Mouse (Mus musculus) heart, postnatal 0 days (tissue): Measurements from ENCODE around the gene Wwc1. TPM values are rescaled to one million over a fixed set of nuclear protein-coding genes. Genes with fewer than 3 reads are reported as not detected.
A peak's percentile ranks its signal among the peaks of the same experiment; 100 is the strongest.

Source experiments
- ATAC-seq: fragments of 200-750 bp; cut with Nextera tagmentation; 2 replicates; pipeline ENCODE4 v1.8.0; 2017; ENCODE audit warnings: low read depth, moderate number of reproducible peaks, moderate library complexity; ENCODE audit not compliant: insufficient read depth
- DNase-seq: peaks from one replicate; pipeline ENCODE4 v3.0.0-alpha.2; 2016; ENCODE audit warnings: low spot score
- H3K27ac ChIP-seq: fragments of 300-500 bp; sonication (generic); 2 replicates; pipeline ENCODE4 v1.5.1; 2014; ENCODE audit warnings: low read depth, mild to moderate bottlenecking
- H3K27me3 ChIP-seq: fragments of 300-500 bp; sonication (generic); 2 replicates; pipeline ENCODE4 v1.6.1; 2014; ENCODE audit warnings: low read length, mixed read lengths; ENCODE audit not compliant: control insufficient read depth, insufficient read depth
- H3K36me3 ChIP-seq: fragments of 300-500 bp; sonication (generic); replicated peaks from 2 replicates; pipeline ENCODE4 v1.6.1; 2014; ENCODE audit warnings: low read length, mixed read lengths; ENCODE audit not compliant: control insufficient read depth, insufficient read depth
- H3K4me1 ChIP-seq: fragments of 300-500 bp; sonication (generic); 2 replicates; pipeline ENCODE4 v1.6.1; 2014; ENCODE audit warnings: antibody characterized with exemption; ENCODE audit not compliant: control insufficient read depth, insufficient read depth
- H3K4me2 ChIP-seq: fragments of 300-500 bp; sonication (generic); 2 replicates; pipeline ENCODE4 v1.6.1; 2014; ENCODE audit warnings: low read depth, mild to moderate bottlenecking, low read length, moderate library complexity
- H3K4me3 ChIP-seq: fragments of 300-500 bp; sonication (generic); 2 replicates; pipeline ENCODE4 v1.5.1; 2014; ENCODE audit warnings: low read depth, low read length
- H3K9ac ChIP-seq: fragments of 300-500 bp; sonication (generic); replicated peaks from 2 replicates; pipeline ENCODE4 v1.6.1; 2014; ENCODE audit warnings: low read depth, low read length, mixed read lengths
- H3K9me3 ChIP-seq: fragments of 300-500 bp; sonication (generic); replicated peaks from 2 replicates; pipeline ENCODE4 v1.6.1; 2016; ENCODE audit warnings: low read length; ENCODE audit not compliant: control insufficient read depth
- CTCF ChIP-seq: IDR thresholded peaks from 2 replicates; pipeline ENCODE4 v1.5.1; 2016; ENCODE audit warnings: antibody characterized with exemption, control low read depth, low read depth
- EP300 ChIP-seq: IDR thresholded peaks from 2 replicates; pipeline ENCODE4 v1.6.1; 2016; ENCODE audit warnings: antibody characterized with exemption, low read depth
- WGBS: fragments of 180-500 bp; shearing (Covaris S2); extraction: QIAGEN DNeasy Blood & Tissue Kit; methylation state at CpG from one replicate; pipeline ENCODE4 v1.1.7; 2014; 5-methylcytosine and 5-hydroxymethylcytosine counted together
- polyA plus RNA-seq: library from polyadenylated mRNA; unstranded; fragments of >200 nt; fragmentation: Nextera tagmentation; extraction: Ambion mirVana; gene quantifications from 2 replicates; pipeline ENCODE4 v1.2.1, GENCODE M21; 2015
- total RNA-seq: library from RNA; depleted of rRNA; stranded (reverse); fragments of >200 nt; gene quantifications from 2 replicates; pipeline ENCODE4 v1.2.3, GENCODE M21; 2014; ENCODE audit warnings: low replicate concordance

The Wwc1 gene
- total and polyA plus RNA-seq, 2 experiments from 2014 or later = 0.31 to 1.6 TPM

DNA sequence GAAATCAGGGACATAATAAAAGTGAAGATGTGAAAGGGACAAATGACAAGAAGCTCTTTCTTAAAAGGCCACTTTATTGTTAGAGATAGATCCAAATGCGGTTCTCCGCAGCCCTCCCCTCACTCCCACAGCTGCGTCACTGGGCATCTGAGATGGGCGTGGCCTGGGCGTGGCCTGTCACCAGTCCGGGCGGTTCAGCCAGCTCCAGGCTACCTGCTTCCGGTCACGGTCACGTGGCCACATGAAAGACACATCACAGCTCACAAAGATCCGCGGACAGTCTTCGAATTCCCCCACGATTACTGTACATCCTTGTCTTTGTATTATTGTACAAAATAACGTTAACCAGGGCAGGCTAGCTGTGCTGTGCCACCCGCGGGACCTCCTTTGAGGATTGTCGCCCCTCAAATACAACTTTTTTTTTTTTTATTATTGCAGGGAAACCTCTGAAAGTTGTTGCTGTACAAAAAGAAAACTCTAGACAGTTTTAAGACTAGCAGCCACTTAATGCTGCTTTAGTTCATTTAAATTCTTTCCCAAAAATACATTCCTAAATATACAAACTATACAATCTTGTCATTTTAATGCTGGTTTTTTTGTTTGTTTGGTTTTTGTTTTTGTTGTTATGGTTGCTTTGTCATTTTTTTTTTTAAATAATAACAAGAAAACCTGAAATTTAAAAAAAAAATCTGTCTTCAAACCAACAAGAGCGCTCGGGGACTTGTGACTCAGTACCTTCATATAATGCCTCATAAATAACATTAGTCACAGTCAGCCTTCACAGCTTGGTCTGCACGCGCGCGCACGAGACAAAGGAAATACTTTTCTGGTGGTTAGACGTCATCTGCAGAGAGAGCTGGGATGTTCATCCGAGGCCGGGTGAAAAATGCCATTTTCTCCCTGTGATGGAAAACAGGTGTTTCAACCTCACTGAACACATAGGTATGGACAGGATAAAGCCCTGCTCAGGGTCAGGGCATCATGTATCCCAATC is 141.7 kb downstream of the Wwc1 start:
- H3K9ac ChIP-seq = peak overlapping the region; percentile 16; the same call in 1 of the 2 replicates

DNA sequence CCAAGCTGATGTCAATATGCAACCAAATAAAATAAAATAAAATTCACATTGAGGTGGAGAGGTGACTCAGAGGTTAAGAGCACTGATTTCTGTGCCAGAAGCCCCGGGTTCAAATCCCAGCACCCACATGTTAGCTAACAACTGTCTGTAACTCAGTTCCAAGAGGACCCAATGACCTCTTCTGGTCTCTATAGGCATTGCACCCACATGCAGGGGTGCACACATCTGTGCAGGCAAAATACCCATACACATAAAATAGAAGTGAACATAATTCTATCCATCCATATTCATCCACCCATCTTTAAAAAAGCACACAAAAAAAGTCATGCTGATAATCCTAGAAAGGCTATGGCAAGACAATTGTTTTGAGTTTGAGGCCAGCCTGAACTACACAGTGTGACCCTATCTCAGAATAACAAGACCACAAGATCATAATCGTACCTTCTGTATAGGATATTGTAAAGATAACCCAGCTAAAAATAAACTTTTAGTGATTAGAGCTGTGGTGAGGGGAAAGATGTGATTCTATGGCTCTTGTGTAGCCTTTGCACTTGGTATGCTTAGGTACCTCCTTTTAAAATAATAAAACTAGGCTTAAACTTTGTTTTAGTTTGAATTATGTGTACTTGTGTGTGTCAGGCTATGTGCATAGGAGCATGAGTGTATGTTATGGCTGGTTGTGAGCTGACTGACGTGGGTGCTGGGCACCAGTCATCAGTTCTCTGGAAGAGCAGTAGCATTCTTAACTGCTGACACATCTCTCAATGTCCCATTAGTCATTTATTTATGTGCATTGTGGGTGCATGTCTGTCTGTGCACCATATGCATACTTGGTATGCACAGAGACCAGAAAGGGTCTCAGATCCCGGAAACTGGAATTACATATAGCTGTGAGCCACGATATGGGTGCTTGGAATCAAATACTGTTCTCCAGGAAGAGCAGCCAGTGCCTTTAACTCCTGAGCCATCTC is 142.9 kb downstream of the Wwc1 start:
- Histone ChIP-seq H3K27ac (peak overlapping the region; percentile 40; the same call in 1 of the 2 replicates), H3K9me3 (no peaks in the 10 kb centered on the region), H3K4me3 (peak overlapping the region; percentile 38), H3K4me1 (peaks cover 9% of the 10 kb centered on the region; the same call in 1 of the 2 replicates), H3K9ac (no peak overlapping the region), H3K27me3 (no peaks in the 10 kb centered on the region), H3K36me3 (no peaks in the 10 kb centered on the region), H3K4me2 (peak overlapping the region; percentile 66)
- no peak for ATAC-seq
- no peak for DNase-seq
- 55% methylated on average over 5 of the region's 5 CpGs for WGBS
- no peak for TF ChIP-seq EP300
- no peak for TF ChIP-seq CTCF

More for the DNA sequence above, 141.7 kb downstream of the Wwc1 start:
- Histone ChIP-seq H3K4me1 (peaks cover 6% of the 10 kb centered on the region; the same call in 1 of the 2 replicates), H3K36me3 (no peaks in the 10 kb centered on the region), H3K4me3 (peak overlapping the region; percentile 38), H3K27me3 (no peaks in the 10 kb centered on the region), H3K4me2 (peak overlapping the region; percentile 66), H3K9me3 (no peaks in the 10 kb centered on the region), H3K27ac (peak overlapping the region; percentile 40; the same call in 1 of the 2 replicates)
- TF ChIP-seq EP300 (no peak), CTCF (no peak)
- DNase-seq (peak; percentile 87), ATAC-seq (peak; percentile 92)
- 28% methylated on average over 28 of the region's 28 CpGs for WGBS

DNA sequence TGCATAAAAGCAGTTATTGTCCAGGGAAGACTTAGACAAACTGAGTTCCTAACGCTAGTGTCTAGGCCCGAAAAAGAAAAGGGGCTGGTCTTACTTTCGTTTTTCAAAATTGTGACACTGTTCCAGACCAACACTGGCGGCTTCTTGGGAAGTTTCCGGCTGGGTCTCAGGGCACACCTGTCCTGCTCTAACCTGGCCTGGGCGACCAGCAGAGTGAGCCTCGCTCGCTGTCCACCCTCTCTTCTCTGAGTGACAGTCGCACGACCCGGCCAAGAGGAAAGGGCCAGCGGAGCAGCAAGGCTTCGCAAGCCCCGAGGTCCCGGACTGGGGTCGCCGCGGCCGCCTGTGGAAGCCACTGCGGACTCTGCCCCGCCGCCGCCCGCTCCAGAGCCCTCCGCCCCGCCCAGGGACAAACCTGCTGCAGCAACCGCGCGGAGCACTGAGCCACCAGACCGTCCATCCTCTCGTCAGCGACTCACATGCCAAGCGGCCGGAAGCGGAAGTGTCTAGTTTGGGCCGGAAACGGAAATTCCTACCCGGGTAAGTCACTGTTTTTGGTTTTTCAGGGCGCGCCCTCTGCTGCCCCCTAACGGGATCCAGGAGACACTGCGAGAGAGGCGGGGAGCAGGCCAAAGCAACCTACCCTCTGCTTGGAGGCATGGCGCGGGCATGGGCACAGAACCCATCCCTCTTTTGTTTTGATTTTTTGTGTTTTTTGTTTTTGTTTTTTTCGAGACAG is 146.1 kb downstream of the Wwc1 start, which contains the start of gene Rars:
Gene Rars, minus strand, starts transcription at position 485 of the 739 bp plus-strand sequence.
- Histone ChIP-seq H3K27me3 (no peaks in the 10 kb centered on the region), H3K4me2 (peak within 1 kb of the TSS; percentile 89), H3K4me1 (peaks cover 9% of the 10 kb centered on the region; the same call in 1 of the 2 replicates), H3K4me3 (peak within 1 kb of the TSS; percentile 96), H3K36me3 (peaks cover 23% of the 10 kb centered on the region; the same call in 1 of the 2 replicates), H3K27ac (peak within 1 kb of the TSS; percentile 80), H3K9ac (peak within 1 kb of the TSS; percentile 89), H3K9me3 (no peaks in the 10 kb centered on the region)
- DNase-seq (peak; percentile 87), ATAC-seq (peak; percentile 80)
- 1% methylated on average over 44 of the region's 46 CpGs for WGBS
- TF ChIP-seq EP300 (peak; percentile 61; the same call in 1 of the 2 replicates), CTCF (peak; percentile 85)

DNA sequence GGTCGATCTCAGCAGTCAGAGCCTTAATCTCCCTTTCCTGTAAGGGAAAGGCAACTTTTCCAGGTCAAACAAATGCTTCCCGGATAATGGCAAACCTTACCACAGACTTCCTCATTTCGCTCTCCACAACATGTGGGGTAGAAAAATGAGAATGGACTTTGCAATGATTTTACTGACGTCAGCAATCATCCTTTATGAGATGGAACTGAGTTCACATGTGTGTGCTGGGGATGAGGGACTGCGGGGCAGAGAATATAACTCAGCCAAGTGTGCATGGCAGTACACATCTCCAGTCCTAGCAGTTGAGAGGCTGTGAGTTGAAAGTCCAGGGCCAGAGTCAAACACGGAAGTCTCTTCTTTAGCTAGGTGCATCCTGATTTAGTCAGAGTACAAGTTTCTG is 147.1 kb downstream of the Wwc1 start:
- peak overlapping the region; percentile 96 for H3K4me3 ChIP-seq
- H3K27ac ChIP-seq = no peak overlapping the region
- H3K9me3 ChIP-seq = no peaks in the 10 kb centered on the region
- TF ChIP-seq CTCF (no peak), EP300 (no peak)
- no peaks in the 10 kb centered on the region for H3K27me3 ChIP-seq
- H3K36me3 ChIP-seq = peaks cover 32% of the 10 kb centered on the region
- H3K9ac ChIP-seq = peak overlapping the region; percentile 89
- DNase-seq (no peak), ATAC-seq (no peak)
- WGBS = 65% methylated on average over 6 of the region's 6 CpGs
- peak overlapping the region; percentile 89 for H3K4me2 ChIP-seq
- H3K4me1 ChIP-seq = peaks cover 9% of the 10 kb centered on the region; the same call in 1 of the 2 replicates
